Mouse (Mus musculus) heart, postnatal 0 days (tissue): ENCODE data around the gene 9530068E07Rik. TPM values are rescaled to one million over a fixed set of nuclear protein-coding genes. Genes with fewer than 3 reads are reported as not detected.

Experiments
- ATAC-seq: fragments of 200-750 bp; cut with Nextera tagmentation; 2 replicates; pipeline ENCODE4 v1.8.0; 2017; ENCODE audit warnings: low read depth, moderate number of reproducible peaks, moderate library complexity; ENCODE audit not compliant: insufficient read depth
- DNase-seq: peaks from one replicate; pipeline ENCODE4 v3.0.0-alpha.2; 2016; ENCODE audit warnings: low spot score
- H3K27ac ChIP-seq: fragments of 300-500 bp; sonication (generic); 2 replicates; pipeline ENCODE4 v1.5.1; 2014; ENCODE audit warnings: low read depth, mild to moderate bottlenecking
- H3K27me3 ChIP-seq: fragments of 300-500 bp; sonication (generic); 2 replicates; pipeline ENCODE4 v1.6.1; 2014; ENCODE audit warnings: low read length, mixed read lengths; ENCODE audit not compliant: control insufficient read depth, insufficient read depth
- H3K36me3 ChIP-seq: fragments of 300-500 bp; sonication (generic); replicated peaks from 2 replicates; pipeline ENCODE4 v1.6.1; 2014; ENCODE audit warnings: low read length, mixed read lengths; ENCODE audit not compliant: control insufficient read depth, insufficient read depth
- H3K4me1 ChIP-seq: fragments of 300-500 bp; sonication (generic); 2 replicates; pipeline ENCODE4 v1.6.1; 2014; ENCODE audit warnings: antibody characterized with exemption; ENCODE audit not compliant: control insufficient read depth, insufficient read depth
- H3K4me2 ChIP-seq: fragments of 300-500 bp; sonication (generic); 2 replicates; pipeline ENCODE4 v1.6.1; 2014; ENCODE audit warnings: low read depth, mild to moderate bottlenecking, low read length, moderate library complexity
- H3K4me3 ChIP-seq: fragments of 300-500 bp; sonication (generic); 2 replicates; pipeline ENCODE4 v1.5.1; 2014; ENCODE audit warnings: low read depth, low read length
- H3K9ac ChIP-seq: fragments of 300-500 bp; sonication (generic); replicated peaks from 2 replicates; pipeline ENCODE4 v1.6.1; 2014; ENCODE audit warnings: low read depth, low read length, mixed read lengths
- H3K9me3 ChIP-seq: fragments of 300-500 bp; sonication (generic); replicated peaks from 2 replicates; pipeline ENCODE4 v1.6.1; 2016; ENCODE audit warnings: low read length; ENCODE audit not compliant: control insufficient read depth
- CTCF ChIP-seq: IDR thresholded peaks from 2 replicates; pipeline ENCODE4 v1.5.1; 2016; ENCODE audit warnings: antibody characterized with exemption, control low read depth, low read depth
- EP300 ChIP-seq: IDR thresholded peaks from 2 replicates; pipeline ENCODE4 v1.6.1; 2016; ENCODE audit warnings: antibody characterized with exemption, low read depth
- WGBS: fragments of 180-500 bp; shearing (Covaris S2); extraction: QIAGEN DNeasy Blood & Tissue Kit; methylation state at CpG from one replicate; pipeline ENCODE4 v1.1.7; 2014; 5-methylcytosine and 5-hydroxymethylcytosine counted together
- polyA plus RNA-seq: library from polyadenylated mRNA; unstranded; fragments of >200 nt; fragmentation: Nextera tagmentation; extraction: Ambion mirVana; gene quantifications from 2 replicates; pipeline ENCODE4 v1.2.1, GENCODE M21; 2015
- total RNA-seq: library from RNA; depleted of rRNA; stranded (reverse); fragments of >200 nt; gene quantifications from 2 replicates; pipeline ENCODE4 v1.2.3, GENCODE M21; 2014; ENCODE audit warnings: low replicate concordance

9530068E07Rik gene
- total and polyA plus RNA-seq, 2 experiments from 2014 or later: 133 to 149 TPM

- Histone ChIP-seq H3K27me3 (no peaks in the 10 kb centered on the region), H3K4me1 (peaks cover 16% of the 10 kb centered on the region), H3K27ac (no peak overlapping the region), H3K36me3 (no peaks in the 10 kb centered on the region), H3K9ac (no peak overlapping the region), H3K4me2 (no peak overlapping the region), H3K9me3 (no peaks in the 10 kb centered on the region), H3K4me3 (no peak overlapping the region)
- TF ChIP-seq CTCF (no peak), EP300 (no peak)
- no peak for ATAC-seq
- WGBS: 68% methylated on average over 2 of the region's 2 CpGs
- no peak for DNase-seq
Observed at GRCm38 (mm10) chr11:52433797-52434195, 37.6 kb downstream of the 9530068E07Rik start.

GRCm38 (mm10) chr11:52435466-52435865 lies 39.2 kb downstream of the 9530068E07Rik start:
- Histone ChIP-seq H3K9ac (no peak overlapping the region), H3K4me2 (no peak overlapping the region), H3K27me3 (no peaks in the 10 kb centered on the region), H3K27ac (no peak overlapping the region), H3K9me3 (no peaks in the 10 kb centered on the region), H3K4me1 (peaks cover 13% of the 10 kb centered on the region), H3K36me3 (no peaks in the 10 kb centered on the region), H3K4me3 (no peak overlapping the region)
- WGBS: 82% methylated on average over 5 of the region's 5 CpGs
- DNase-seq: no peak
- TF ChIP-seq EP300 (no peak), CTCF (no peak)
- no peak for ATAC-seq

- H3K9me3 ChIP-seq: no peaks in the 10 kb centered on the region
- WGBS: 31% methylated on average over 10 of the region's 10 CpGs
- DNase-seq (no peak), ATAC-seq (no peak)
- TF ChIP-seq EP300 (no peak), CTCF (no peak)
- no peaks in the 10 kb centered on the region for H3K36me3 ChIP-seq
- peaks cover 13% of the 10 kb centered on the region for H3K4me1 ChIP-seq
- H3K4me3 ChIP-seq: no peak overlapping the region
- no peak overlapping the region for H3K4me2 ChIP-seq
- no peak overlapping the region for H3K9ac ChIP-seq
- H3K27me3 ChIP-seq: no peaks in the 10 kb centered on the region
- H3K27ac ChIP-seq: no peak overlapping the region
Observed at GRCm38 (mm10) chr11:52437123-52437522, 40.9 kb downstream of the 9530068E07Rik start.

GRCm38 (mm10) chr11:52441096-52441495 lies 44.9 kb downstream of the 9530068E07Rik start:
- DNase-seq: no peak
- Histone ChIP-seq H3K4me3 (no peak overlapping the region), H3K27me3 (no peaks in the 10 kb centered on the region), H3K9me3 (no peaks in the 10 kb centered on the region), H3K4me1 (peaks cover 13% of the 10 kb centered on the region), H3K4me2 (no peak overlapping the region), H3K9ac (no peak overlapping the region), H3K27ac (no peak overlapping the region), H3K36me3 (no peaks in the 10 kb centered on the region)
- no peak for TF ChIP-seq CTCF
- no peak for TF ChIP-seq EP300
- ATAC-seq: no peak
- 68% methylated on average over 2 of the region's 2 CpGs for WGBS

- WGBS: 29% methylated on average over 4 of the region's 4 CpGs
- Histone ChIP-seq H3K4me3 (no peak overlapping the region), H3K9me3 (no peaks in the 10 kb centered on the region), H3K27me3 (no peaks in the 10 kb centered on the region), H3K9ac (no peak overlapping the region), H3K4me2 (no peak overlapping the region), H3K36me3 (no peaks in the 10 kb centered on the region), H3K4me1 (no peaks in the 10 kb centered on the region), H3K27ac (peak overlapping the region; percentile 62)
- no peak for TF ChIP-seq CTCF
- ATAC-seq (peak; percentile 97), DNase-seq (peak; percentile 80)
Observed at GRCm38 (mm10) chr11:52447242-52447641, 51.0 kb downstream of the 9530068E07Rik start.

GRCm38 (mm10) chr11:52449004-52449403 lies 52.8 kb downstream of the 9530068E07Rik start:
- Histone ChIP-seq H3K4me1 (no peaks in the 10 kb centered on the region), H3K27me3 (no peaks in the 10 kb centered on the region), H3K9ac (no peak overlapping the region), H3K9me3 (no peaks in the 10 kb centered on the region), H3K36me3 (no peaks in the 10 kb centered on the region), H3K27ac (no peak overlapping the region), H3K4me2 (no peak overlapping the region), H3K4me3 (no peak overlapping the region)
- TF ChIP-seq CTCF: no peak
- no peak for TF ChIP-seq EP300
- WGBS: 57% methylated on average over 3 of the region's 3 CpGs
- ATAC-seq (no peak), DNase-seq (no peak)
